Mouse (Mus musculus) heart, embryonic 14.5 days (tissue): ENCODE measurements around the gene Bcan. TPM values are rescaled to one million over a fixed set of nuclear protein-coding genes. Genes with fewer than 3 reads are reported as not detected.

ENCODE experiments used
- ATAC-seq: fragments of 200-750 bp; cut with Nextera tagmentation; 2 replicates; pipeline ENCODE4 v1.8.0; 2017; ENCODE audit warnings: low read depth, moderate TSS enrichment; ENCODE audit not compliant: insufficient number of reproducible peaks, insufficient read depth, low FRiP score
- H3K27ac ChIP-seq, 2 experiments: fragments of 200-500 bp in 1 of 2; fragments of 300-500 bp in 1 of 2; sonication (generic) in 1 of 2; replicated peaks in 1 of 2; 2 replicates each; pipeline ENCODE4 v1.5.1; 2012 to 2014; ENCODE audit warnings: low read depth in 2 of 2, low read length in 2 of 2, control low read depth in 1 of 2, mild to moderate bottlenecking in 1 of 2, mixed read lengths in 1 of 2; ENCODE audit not compliant: control insufficient read depth in 1 of 2, insufficient read depth in 1 of 2
- H3K27me3 ChIP-seq: fragments of 300-500 bp; sonication (generic); 2 replicates; pipeline ENCODE4 v1.6.1; 2014; ENCODE audit warnings: mild to moderate bottlenecking, low read length, control low read depth; ENCODE audit not compliant: control insufficient read depth, insufficient read depth
- H3K36me3 ChIP-seq: fragments of 300-500 bp; sonication (generic); 2 replicates; pipeline ENCODE4 v1.6.1; 2014; ENCODE audit warnings: mild to moderate bottlenecking, control low read depth, low read length, mixed read lengths; ENCODE audit not compliant: control insufficient read depth, insufficient read depth
- H3K4me1 ChIP-seq, 2 experiments: fragments of 200-500 bp in 1 of 2; fragments of 300-500 bp in 1 of 2; sonication (generic) in 1 of 2; 2 replicates each; pipeline ENCODE4 v1.6.1; 2012 to 2014; ENCODE audit warnings: low read length in 2 of 2, control low read depth in 1 of 2, mixed read lengths in 1 of 2; ENCODE audit not compliant: control insufficient read depth in 2 of 2, insufficient read depth in 2 of 2
- H3K4me2 ChIP-seq: fragments of 300-500 bp; sonication (generic); 2 replicates; pipeline ENCODE4 v1.6.1; 2014; ENCODE audit warnings: mild to moderate bottlenecking, low read length
- H3K4me3 ChIP-seq, 2 experiments: fragments of 200-500 bp in 1 of 2; fragments of 300-500 bp in 1 of 2; sonication (generic) in 1 of 2; 2 replicates each; pipeline ENCODE4 v1.5.1; 2012 to 2014; ENCODE audit warnings: low read length in 2 of 2, mild to moderate bottlenecking in 2 of 2, control low read depth in 1 of 2, low read depth in 1 of 2, moderate library complexity in 1 of 2; ENCODE audit not compliant: control insufficient read depth in 1 of 2, insufficient read depth in 1 of 2
- H3K9ac ChIP-seq: fragments of 300-500 bp; sonication (generic); 2 replicates; pipeline ENCODE4 v1.6.1; 2014; ENCODE audit warnings: mild to moderate bottlenecking, low read length
- H3K9me3 ChIP-seq: fragments of 300-500 bp; sonication (generic); 2 replicates; pipeline ENCODE4 v1.6.1; 2016; ENCODE audit warnings: low read length, control low read depth; ENCODE audit not compliant: control insufficient read depth
- WGBS: fragments of 180-500 bp; shearing (Covaris S2); extraction: QIAGEN DNeasy Blood & Tissue Kit; methylation state at CpG from one replicate; pipeline ENCODE4 v1.1.7; 2014; 5-methylcytosine and 5-hydroxymethylcytosine counted together
- polyA plus RNA-seq: library from polyadenylated mRNA; unstranded; fragments of >200 nt; fragmentation: Nextera tagmentation; extraction: Ambion mirVana; gene quantifications from 2 replicates; pipeline ENCODE4 v1.2.1, GENCODE M21; 2014

Bcan gene
- polyA plus RNA-seq, 1 experiment from 2014 or later: 0.31 TPM

GRCm38 (mm10) chr3:87952440-87952839 lies 47.6 kb downstream of the Bcan start:
- H3K36me3 ChIP-seq: no peaks in the 10 kb centered on the region
- peaks cover 17 to 18% of the 10 kb centered on the region in 2 experiments for H3K4me1 ChIP-seq

GRCm38 (mm10) chr3:87951946-87952345 lies 48.1 kb downstream of the Bcan start:
- Histone ChIP-seq H3K27me3 (peaks cover 52% of the 10 kb centered on the region), H3K9me3 (no peaks in the 10 kb centered on the region), H3K9ac (peak overlapping the region; percentile 44), H3K4me1 (peaks cover 22 to 23% of the 10 kb centered on the region in 2 experiments), H3K27ac (peak overlapping the region in 1 of 2 experiments; percentile 17; a peak in 1 of 4 replicates), H3K4me3 (peak overlapping the region; percentile 30 to 43), H3K4me2 (peak overlapping the region; percentile 63), H3K36me3 (no peaks in the 10 kb centered on the region)
- 8% methylated on average over 12 of the region's 12 CpGs for WGBS
- no peak for ATAC-seq

More at GRCm38 (mm10) chr3:87952440-87952839, 47.6 kb downstream of the Bcan start:
- ATAC-seq: peak; percentile 66; the same call in 1 of the 2 replicates
- peak overlapping the region; percentile 44 for H3K9ac ChIP-seq
- H3K4me3 ChIP-seq: peak overlapping the region; percentile 30 to 43
- peak overlapping the region; percentile 63 for H3K4me2 ChIP-seq
- peaks cover 48% of the 10 kb centered on the region for H3K27me3 ChIP-seq
- H3K27ac ChIP-seq: peak overlapping the region in 1 of 2 experiments; percentile 17; a peak in 1 of 4 replicates
- WGBS: 0% methylated on average over 5 of the region's 5 CpGs
- no peaks in the 10 kb centered on the region for H3K9me3 ChIP-seq

- Histone ChIP-seq H3K9ac (no peak overlapping the region), H3K27me3 (peaks cover 61% of the 10 kb centered on the region), H3K36me3 (no peaks in the 10 kb centered on the region), H3K4me2 (no peak overlapping the region), H3K4me3 (no peak overlapping the region), H3K27ac (no peak overlapping the region), H3K4me1 (peaks cover 22 to 23% of the 10 kb centered on the region in 2 experiments), H3K9me3 (no peaks in the 10 kb centered on the region)
- ATAC-seq: no peak
- WGBS: 15% methylated on average over 13 of the region's 13 CpGs
Observed at GRCm38 (mm10) chr3:87949955-87950515, 50.0 kb downstream of the Bcan start.

- Histone ChIP-seq H3K36me3 (no peaks in the 10 kb centered on the region), H3K4me1 (peaks cover 22 to 23% of the 10 kb centered on the region in 2 experiments), H3K27ac (no peak overlapping the region), H3K4me2 (peak overlapping the region; percentile 63; the same call in 1 of the 2 replicates), H3K4me3 (no peak overlapping the region), H3K9ac (no peak overlapping the region), H3K27me3 (peaks cover 61% of the 10 kb centered on the region), H3K9me3 (no peaks in the 10 kb centered on the region)
- ATAC-seq: no peak
- WGBS: 17% methylated on average over 16 of the region's 16 CpGs
Observed at GRCm38 (mm10) chr3:87949266-87949954, 50.6 kb downstream of the Bcan start.

- Histone ChIP-seq H3K9me3 (no peaks in the 10 kb centered on the region), H3K27me3 (peaks cover 61% of the 10 kb centered on the region), H3K4me2 (peak within 1 kb of the TSS; percentile 63), H3K4me3 (peak within 1 kb of the TSS; percentile 9 to 33; a peak in 3 of 4 replicates), H3K36me3 (no peaks in the 10 kb centered on the region), H3K9ac (peak within 1 kb of the TSS; percentile 18; the same call in 1 of the 2 replicates), H3K4me1 (peaks cover 22 to 23% of the 10 kb centered on the region in 2 experiments), H3K27ac (no peak within 1 kb of the TSS)
- WGBS: 4% methylated on average over 35 of the region's 35 CpGs
- no peak for ATAC-seq
Observed at GRCm38 (mm10) chr3:87948378-87949265, 51.4 kb downstream of the Bcan start, which contains the start of gene Crabp2. Gene Crabp2, plus strand, starts transcription at chr3:87948666.

- H3K4me1 ChIP-seq: peaks cover 22 to 23% of the 10 kb centered on the region in 2 experiments
- H3K9ac ChIP-seq: 0 out of 2 replicates have a peak overlapping the region, but pooled peaks have one; percentile 18
- peaks cover 7% of the 10 kb centered on the region for H3K36me3 ChIP-seq
- H3K4me2 ChIP-seq: peak overlapping the region; percentile 63
- H3K27ac ChIP-seq: no peak overlapping the region
- peak overlapping the region; percentile 9 to 33; a peak in 3 of 4 replicates for H3K4me3 ChIP-seq
- peaks cover 61% of the 10 kb centered on the region for H3K27me3 ChIP-seq
- ATAC-seq: no peak
- WGBS: 3% methylated on average over 15 of the region's 17 CpGs
- H3K9me3 ChIP-seq: no peaks in the 10 kb centered on the region
Observed at GRCm38 (mm10) chr3:87947811-87948199, 52.2 kb downstream of the Bcan start.
